Mouse (Mus musculus) liver, embryonic 13.5 days (tissue): ENCODE measurements around the gene Gnl1. TPM values are rescaled to one million over a fixed set of nuclear protein-coding genes. Genes with fewer than 3 reads are reported as not detected.
A peak's percentile ranks its signal among the peaks of the same experiment; 100 is the strongest.
"Not testable (repeated sequence)": the region's sequence is repeated elsewhere in the genome, so short reads cannot be mapped to it uniquely, and the experiment has no call there.

Experiments
- ATAC-seq: fragments of 200-750 bp; cut with Nextera tagmentation; 2 replicates; pipeline ENCODE4 v1.8.0; 2017; ENCODE audit warnings: low read depth, mild to moderate bottlenecking, moderate number of reproducible peaks, moderate library complexity
- DNase-seq: peaks from one replicate; pipeline ENCODE4 v3.0.0; 2022
- H3K27ac ChIP-seq: fragments of 300-500 bp; sonication (generic); 2 replicates; pipeline ENCODE4 v1.5.1; 2015; ENCODE audit warnings: moderate library complexity, mild to moderate bottlenecking, inconsistent platforms
- H3K27me3 ChIP-seq: fragments of 300-500 bp; sonication (generic); 2 replicates; pipeline ENCODE4 v1.6.1; 2015; ENCODE audit warnings: mild to moderate bottlenecking, inconsistent platforms
- H3K36me3 ChIP-seq: fragments of 300-500 bp; sonication (generic); 2 replicates; pipeline ENCODE4 v1.6.1; 2015; ENCODE audit warnings: mild to moderate bottlenecking, inconsistent platforms
- H3K4me1 ChIP-seq: fragments of 300-500 bp; sonication (generic); replicated peaks from 2 replicates; pipeline ENCODE4 v1.6.1; 2015; ENCODE audit warnings: inconsistent platforms
- H3K4me2 ChIP-seq: fragments of 300-500 bp; sonication (generic); 2 replicates; pipeline ENCODE4 v1.6.1; 2015; ENCODE audit warnings: inconsistent platforms, mild to moderate bottlenecking, moderate library complexity
- H3K4me3 ChIP-seq: fragments of 300-500 bp; sonication (generic); replicated peaks from 2 replicates; pipeline ENCODE4 v1.5.1; 2015; ENCODE audit warnings: mild to moderate bottlenecking, inconsistent platforms
- H3K9ac ChIP-seq: fragments of 300-500 bp; sonication (generic); 2 replicates; pipeline ENCODE4 v1.6.1; 2015; ENCODE audit warnings: mild to moderate bottlenecking, inconsistent platforms
- H3K9me3 ChIP-seq: fragments of 300-500 bp; sonication (generic); replicated peaks from 2 replicates; pipeline ENCODE4 v1.6.1; 2016; ENCODE audit warnings: inconsistent platforms
- WGBS: fragments of 180-500 bp; shearing (Covaris S2); methylation state at CpG from one replicate; pipeline ENCODE4 v1.1.7; 2015; ENCODE audit not compliant: insufficient replicate concordance; 5-methylcytosine and 5-hydroxymethylcytosine counted together
- polyA plus RNA-seq: library from polyadenylated mRNA; unstranded; fragments of >200 nt; fragmentation: Nextera tagmentation; extraction: Ambion mirVana; gene quantifications from 2 replicates; pipeline ENCODE4 v1.2.1, GENCODE M21; 2015

The Gnl1 gene
- 14.6 and 15.2 TPM in 2 replicates for polyA plus RNA-seq

GRCm38 (mm10) chr17:35979401-35980362 is at the start of gene Gnl1, which contains the start of gene Prr3:
Gene Gnl1, plus strand, starts transcription at chr17:35979851.
Gene Prr3, minus strand, starts transcription at chr17:35980236.
- Histone ChIP-seq H3K9me3 (no peaks in the 10 kb centered on the region), H3K9ac (peak within 1 kb of the TSS; percentile 78), H3K4me3 (peak within 1 kb of the TSS; percentile 76), H3K36me3 (peaks cover 37% of the 10 kb centered on the region), H3K27me3 (no peaks in the 10 kb centered on the region), H3K4me1 (peaks cover 38% of the 10 kb centered on the region), H3K27ac (peak within 1 kb of the TSS; percentile 81), H3K4me2 (peak within 1 kb of the TSS; percentile 98)
- DNase-seq (peak; percentile 82), ATAC-seq (peak; percentile 86)
- WGBS, result under 1% methylated on average over 108 of the region's 109 CpGs

- no peak for ATAC-seq
- Histone ChIP-seq H3K9me3 (no peaks in the 10 kb centered on the region), H3K36me3 (peaks cover 66% of the 10 kb centered on the region), H3K27me3 (no peaks in the 10 kb centered on the region), H3K4me2 (no peak overlapping the region), H3K4me1 (peaks cover 38% of the 10 kb centered on the region), H3K27ac (no peak overlapping the region), H3K4me3 (no peak overlapping the region), H3K9ac (no peak overlapping the region)
- no peak for DNase-seq
- 91% methylated on average over 12 of the region's 12 CpGs for WGBS
Measured at GRCm38 (mm10) chr17:35930627-35931026, 49.0 kb upstream of the Gnl1 start.

GRCm38 (mm10) chr17:35932608-35933007 is 47.0 kb upstream of the Gnl1 start:
- 86% methylated on average over 4 of the region's 4 CpGs for WGBS
- no peak for DNase-seq
- peaks cover 47% of the 10 kb centered on the region for H3K36me3 ChIP-seq
- H3K9me3 ChIP-seq, result no peaks in the 10 kb centered on the region
- H3K4me2 ChIP-seq, result no peak overlapping the region
- H3K4me3 ChIP-seq, result no peak overlapping the region
- ATAC-seq, result no peak
- H3K27ac ChIP-seq, result no peak overlapping the region
- no peak overlapping the region for H3K9ac ChIP-seq
- peaks cover 19% of the 10 kb centered on the region for H3K4me1 ChIP-seq
- no peaks in the 10 kb centered on the region for H3K27me3 ChIP-seq

- not testable (repeated sequence) for H3K27me3 ChIP-seq
- WGBS, result 82% methylated on average over 14 of the region's 14 CpGs
Measured at GRCm38 (mm10) chr17:35935763-35936162, 43.9 kb upstream of the Gnl1 start.

GRCm38 (mm10) chr17:35937700-35938348 is 41.8 kb upstream of the Gnl1 start:
- 18% methylated on average over 2 of the region's 2 CpGs for WGBS
- Histone ChIP-seq H3K27me3 (no peaks in the 10 kb centered on the region), H3K36me3 (no peaks in the 10 kb centered on the region), H3K4me1 (no peaks in the 10 kb centered on the region), H3K9ac (no peak overlapping the region), H3K4me2 (no peak overlapping the region), H3K9me3 (no peaks in the 10 kb centered on the region), H3K27ac (no peak overlapping the region), H3K4me3 (no peak overlapping the region)
- DNase-seq (peak; percentile 26), ATAC-seq (0 out of 2 replicates have a peak, but pooled peaks have one; percentile 55)

More at GRCm38 (mm10) chr17:35935763-35936162, 43.9 kb upstream of the Gnl1 start:
- H3K9ac ChIP-seq, H3K4me3 ChIP-seq, H3K9me3 ChIP-seq, DNase-seq, H3K4me2 ChIP-seq, ATAC-seq, H3K4me1 ChIP-seq, H3K27ac ChIP-seq: not testable (repeated sequence)
- H3K36me3 ChIP-seq, result peaks cover 16% of the 10 kb centered on the region

DNA sequence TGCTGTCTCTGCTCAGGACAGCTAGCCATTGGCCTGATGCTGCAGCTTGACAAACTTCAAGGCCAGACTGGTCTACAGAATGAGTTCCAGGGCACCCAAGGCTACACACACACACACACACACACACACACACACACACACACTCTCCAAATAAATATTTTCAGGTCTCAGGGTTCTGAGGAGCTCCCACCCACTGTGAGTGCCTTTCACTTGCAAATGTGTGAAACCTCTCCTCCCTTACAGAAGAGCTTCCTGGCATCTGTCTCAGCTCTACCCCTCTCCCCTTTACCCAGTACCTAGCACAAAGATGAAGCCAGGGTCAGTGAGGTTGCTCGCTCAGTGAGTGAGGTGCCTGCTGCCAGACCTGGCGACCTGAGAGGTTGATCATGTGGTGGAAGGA is 40.5 kb upstream of the Gnl1 start:
- Histone ChIP-seq H3K9ac (no peak overlapping the region), H3K4me3 (no peak overlapping the region), H3K36me3 (no peaks in the 10 kb centered on the region), H3K27me3 (no peaks in the 10 kb centered on the region), H3K4me2 (no peak overlapping the region), H3K4me1 (no peaks in the 10 kb centered on the region), H3K27ac (no peak overlapping the region), H3K9me3 (no peaks in the 10 kb centered on the region)
- WGBS, result 40% methylated on average over 2 of the region's 2 CpGs
- DNase-seq (no peak), ATAC-seq (no peak)

DNA sequence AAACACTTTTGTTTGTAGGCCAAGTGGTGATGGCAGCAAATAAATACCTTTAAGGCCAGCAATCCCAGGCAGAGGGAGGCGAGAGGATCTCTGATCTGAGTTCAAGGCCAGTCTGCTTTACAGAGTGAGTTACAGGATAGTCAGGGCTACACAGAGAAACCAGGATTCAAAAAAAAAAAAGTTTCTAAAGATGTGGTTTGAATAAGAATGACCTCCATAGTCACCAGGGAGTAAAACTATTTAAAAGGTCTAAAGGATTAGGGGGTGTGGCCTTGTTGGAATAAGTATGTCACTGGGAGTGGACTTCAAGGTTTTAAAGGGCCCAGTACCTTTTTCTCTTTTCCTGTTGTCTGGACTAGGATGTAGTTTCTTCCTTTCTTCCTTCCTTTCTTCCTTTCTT is 39.7 kb upstream of the Gnl1 start:
- Histone ChIP-seq H3K9me3 (no peaks in the 10 kb centered on the region), H3K4me1 (no peaks in the 10 kb centered on the region), H3K36me3 (no peaks in the 10 kb centered on the region), H3K4me3 (no peak overlapping the region), H3K27ac (no peak overlapping the region), H3K27me3 (no peaks in the 10 kb centered on the region), H3K9ac (no peak overlapping the region), H3K4me2 (no peak overlapping the region)
- ATAC-seq, result no peak
- 49% methylated on average over 1 of the region's 1 CpGs for WGBS
- no peak for DNase-seq

GRCm38 (mm10) chr17:35950946-35951345 is 28.7 kb upstream of the Gnl1 start:
- DNase-seq, H3K27me3 ChIP-seq, H3K36me3 ChIP-seq, H3K27ac ChIP-seq, H3K9me3 ChIP-seq, H3K4me3 ChIP-seq, ATAC-seq, H3K4me2 ChIP-seq, H3K4me1 ChIP-seq, H3K9ac ChIP-seq: not testable (repeated sequence)

GRCm38 (mm10) chr17:35952559-35952958 is 27.1 kb upstream of the Gnl1 start:
- 60% methylated on average over 2 of the region's 3 CpGs for WGBS
- not testable (repeated sequence) for ATAC-seq, H3K27ac ChIP-seq, H3K4me1 ChIP-seq, H3K4me3 ChIP-seq, H3K9ac ChIP-seq, H3K9me3 ChIP-seq, H3K27me3 ChIP-seq, DNase-seq, H3K4me2 ChIP-seq
- peaks cover 25% of the 10 kb centered on the region for H3K36me3 ChIP-seq

DNA sequence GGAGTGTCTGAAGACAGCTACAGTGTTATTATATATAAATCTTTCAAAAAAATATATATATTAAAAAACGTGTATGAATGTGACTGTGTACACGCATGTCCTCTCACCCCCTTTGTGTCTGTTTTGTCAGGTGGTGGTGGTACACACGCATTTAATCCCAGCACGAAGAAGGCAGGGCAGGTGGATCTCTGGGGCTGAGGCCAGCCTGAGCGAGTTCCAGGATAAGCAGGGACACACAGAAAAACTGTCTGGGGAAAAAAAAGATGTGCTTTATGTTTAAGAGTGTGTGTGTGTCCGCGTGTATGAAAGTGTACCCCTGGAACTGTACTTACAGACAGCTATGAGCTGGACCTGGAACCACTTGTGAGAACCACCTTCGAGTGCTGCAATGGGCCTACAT is 25.0 kb upstream of the Gnl1 start:
- ATAC-seq, result no peak
- 68% methylated on average over 8 of the region's 8 CpGs for WGBS

GRCm38 (mm10) chr17:35958533-35959223 is 21.0 kb upstream of the Gnl1 start:
- H3K36me3 ChIP-seq, result peaks cover 86% of the 10 kb centered on the region
- H3K9ac ChIP-seq, result no peak overlapping the region
- H3K27ac ChIP-seq, result no peak overlapping the region
- no peak for DNase-seq
- WGBS, result 90% methylated on average over 15 of the region's 15 CpGs
- no peaks in the 10 kb centered on the region for H3K9me3 ChIP-seq
- no peak overlapping the region for H3K4me2 ChIP-seq
- H3K27me3 ChIP-seq, result no peaks in the 10 kb centered on the region
- H3K4me3 ChIP-seq, result no peak overlapping the region
- H3K4me1 ChIP-seq, result peaks cover 3% of the 10 kb centered on the region; the same call in 1 of the 2 replicates
- ATAC-seq, result no peak

More for the DNA sequence above, 25.0 kb upstream of the Gnl1 start:
- no peaks in the 10 kb centered on the region for H3K4me1 ChIP-seq
- no peak overlapping the region for H3K27ac ChIP-seq
- DNase-seq, result no peak
- no peak overlapping the region for H3K4me3 ChIP-seq
- no peak overlapping the region for H3K9ac ChIP-seq
- peaks cover 46% of the 10 kb centered on the region for H3K36me3 ChIP-seq
- H3K9me3 ChIP-seq, result no peaks in the 10 kb centered on the region
- no peaks in the 10 kb centered on the region for H3K27me3 ChIP-seq
- no peak overlapping the region for H3K4me2 ChIP-seq
